Mouse (Mus musculus): Measurements from ENCODE around the gene Mrvi1.

- TF ChIP-seq POLR2A (IDR thresholded peaks at IDR 0.05; ENCODE audit: extremely low read depth, insufficient read depth, low read length) (no peak), CTCF (IDR thresholded peaks at IDR 0.05; ENCODE audit: extremely low read depth, insufficient read depth, low read length) (no peak)
These were observed 163.4 kb downstream of the Mrvi1 start for GRCm38 (mm10) chr7:110818787-110819350.

Measured in cortical plate, adult 2 months (tissue).